Mouse (Mus musculus) hindbrain, postnatal 0 days (tissue): ENCODE data around the gene Emc1. TPM values are rescaled to one million over a fixed set of nuclear protein-coding genes. Genes with fewer than 3 reads are reported as not detected.

Experiments
- ATAC-seq: fragments of 200-750 bp; cut with Nextera tagmentation; 2 replicates; pipeline ENCODE4 v1.8.0; 2017; ENCODE audit warnings: mild to moderate bottlenecking, moderate TSS enrichment, moderate library complexity
- DNase-seq: peaks from one replicate; pipeline ENCODE4 v3.0.0-alpha.2; 2015; ENCODE audit warnings: low spot score
- H3K27ac ChIP-seq: fragments of 300-500 bp; sonication (generic); 2 replicates; pipeline ENCODE4 v1.5.1; 2014; ENCODE audit warnings: mild to moderate bottlenecking
- H3K27me3 ChIP-seq: fragments of 300-500 bp; sonication (generic); 2 replicates; pipeline ENCODE4 v1.6.1; 2014; ENCODE audit warnings: low read length, mixed read lengths; ENCODE audit not compliant: insufficient read depth
- H3K36me3 ChIP-seq: fragments of 300-500 bp; sonication (generic); 2 replicates; pipeline ENCODE4 v1.6.1; 2014; ENCODE audit warnings: low read length, mixed read lengths; ENCODE audit not compliant: insufficient read depth
- H3K4me1 ChIP-seq: fragments of 300-500 bp; sonication (generic); 2 replicates; pipeline ENCODE4 v1.6.1; 2014; ENCODE audit warnings: antibody characterized with exemption, low read length, mixed read lengths; ENCODE audit not compliant: insufficient read depth
- H3K4me2 ChIP-seq: fragments of 300-500 bp; sonication (generic); 2 replicates; pipeline ENCODE4 v1.6.1; 2014; ENCODE audit warnings: low read depth, mild to moderate bottlenecking, low read length, moderate library complexity, mixed read lengths
- H3K4me3 ChIP-seq: fragments of 300-500 bp; sonication (generic); 2 replicates; pipeline ENCODE4 v1.5.1; 2014; ENCODE audit warnings: low read length
- H3K9ac ChIP-seq: fragments of 300-500 bp; sonication (generic); replicated peaks from 2 replicates; pipeline ENCODE4 v1.6.1; 2014; ENCODE audit warnings: mild to moderate bottlenecking, low read length, moderate library complexity, mixed read lengths
- H3K9me3 ChIP-seq: fragments of 300-500 bp; sonication (generic); 2 replicates; pipeline ENCODE4 v1.6.1; 2016; ENCODE audit warnings: low read length, mixed read lengths
- CTCF ChIP-seq: IDR thresholded peaks from 2 replicates; pipeline ENCODE4 v1.5.1; 2016; ENCODE audit warnings: antibody characterized with exemption, control low read depth, low read depth
- WGBS: fragments of 180-500 bp; shearing (Covaris S2); extraction: QIAGEN DNeasy Blood & Tissue Kit; methylation state at CpG from one replicate; pipeline ENCODE4 v1.1.7; 2014; 5-methylcytosine and 5-hydroxymethylcytosine counted together
- polyA plus RNA-seq: library from polyadenylated mRNA; unstranded; fragments of >200 nt; fragmentation: Nextera tagmentation; extraction: Ambion mirVana; gene quantifications from 2 replicates; pipeline ENCODE4 v1.2.1, GENCODE M21; 2015
- total RNA-seq: library from RNA; depleted of rRNA; stranded (reverse); fragments of >200 nt; gene quantifications from 2 replicates; pipeline ENCODE4 v1.2.3, GENCODE M21; 2014

Gene Emc1
- total and polyA plus RNA-seq, 2 experiments from 2014 or later, result 41.3 to 71.0 TPM

DNA sequence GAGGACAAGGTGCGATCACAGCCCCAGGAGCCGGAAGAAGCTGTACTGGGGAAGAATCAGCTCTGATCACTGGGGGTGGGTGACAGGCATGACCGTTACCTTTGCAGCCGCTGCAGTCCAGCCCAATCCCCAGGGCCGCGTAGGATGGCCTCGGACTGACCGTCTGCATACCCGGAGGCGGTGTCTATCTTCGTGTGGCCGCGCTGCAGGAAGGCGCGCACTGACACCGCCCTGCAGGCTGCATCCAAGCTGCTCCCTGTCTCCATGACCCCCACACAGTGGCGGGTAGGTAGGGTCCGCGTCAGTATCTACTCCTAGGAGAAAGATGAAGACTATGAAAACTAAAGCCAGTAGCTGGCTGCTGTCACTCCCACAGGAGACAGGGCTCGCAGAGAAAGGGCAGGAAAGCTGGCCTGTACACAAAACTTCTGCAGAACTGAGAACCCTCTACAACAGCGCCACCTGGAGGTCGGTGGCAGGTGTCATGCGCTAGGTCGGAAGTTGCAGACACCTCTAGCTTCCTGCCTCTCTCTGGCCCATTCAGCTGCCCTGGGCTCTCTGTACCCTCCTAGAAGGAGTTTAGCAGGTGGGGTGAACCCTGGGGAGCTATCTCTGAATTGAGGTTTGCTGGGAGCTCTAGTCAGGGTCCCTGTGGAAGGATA, 15.4 kb upstream of the Emc1 start:
- Histone ChIP-seq H3K4me2 (peak overlapping the region; percentile 37), H3K4me3 (no peak overlapping the region), H3K36me3 (no peaks in the 10 kb centered on the region), H3K9ac (no peak overlapping the region), H3K9me3 (no peaks in the 10 kb centered on the region), H3K4me1 (no peaks in the 10 kb centered on the region), H3K27me3 (no peaks in the 10 kb centered on the region), H3K27ac (no peak overlapping the region)
- ATAC-seq (no peak), DNase-seq (peak; percentile 87)
- peak; percentile 86 for TF ChIP-seq CTCF
- WGBS, result 33% methylated on average over 24 of the region's 24 CpGs

DNA sequence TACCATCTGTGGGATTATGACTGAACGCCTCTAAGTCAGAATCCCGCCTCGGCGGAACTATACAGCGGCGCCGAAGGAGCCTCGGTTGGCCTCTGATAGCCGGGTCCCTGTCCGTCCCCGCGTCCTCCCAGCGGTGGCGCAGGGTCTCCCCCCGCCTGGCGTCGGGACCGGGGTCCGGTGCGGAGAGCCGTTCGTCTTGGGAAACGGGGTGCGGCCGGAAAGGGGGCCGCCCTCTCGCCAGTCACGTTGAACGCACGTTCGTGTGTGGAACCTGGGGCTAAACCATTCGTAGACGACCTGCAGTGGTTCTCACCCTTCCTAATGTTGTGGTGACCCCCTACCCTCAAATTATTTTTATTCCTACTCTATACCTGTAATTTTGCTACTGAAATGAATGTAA, 14.2 kb upstream of the Emc1 start:
- Histone ChIP-seq H3K4me1 (no peaks in the 10 kb centered on the region), H3K27ac (no peak overlapping the region), H3K27me3 (no peaks in the 10 kb centered on the region), H3K36me3 (no peaks in the 10 kb centered on the region), H3K9me3 (no peaks in the 10 kb centered on the region), H3K4me2 (no peak overlapping the region), H3K9ac (no peak overlapping the region), H3K4me3 (no peak overlapping the region)
- no peak for TF ChIP-seq CTCF
- ATAC-seq (no peak), DNase-seq (no peak)
- WGBS, result 59% methylated on average over 33 of the region's 33 CpGs

DNA sequence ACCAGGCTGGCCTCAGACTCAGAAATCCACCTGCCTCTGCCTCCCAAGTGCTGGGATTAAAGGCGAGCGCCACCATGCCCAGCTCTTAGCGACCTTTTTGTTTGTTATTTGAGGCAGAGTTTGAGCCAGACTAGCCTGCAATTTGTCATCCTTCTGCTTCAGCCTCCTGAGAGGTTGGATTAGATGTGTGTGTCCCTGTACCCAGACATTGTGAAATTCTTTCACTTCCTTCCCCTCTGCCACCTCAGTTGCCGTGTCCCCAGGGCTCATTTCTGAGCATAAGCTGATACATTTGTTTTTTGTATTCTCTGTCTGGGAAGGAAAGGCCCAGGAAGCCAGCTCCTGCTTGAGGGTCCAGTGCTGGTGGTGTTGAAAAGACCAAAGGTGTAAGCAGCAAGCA, 11.6 kb upstream of the Emc1 start:
- no peaks in the 10 kb centered on the region for H3K36me3 ChIP-seq
- TF ChIP-seq CTCF, result no peak
- no peaks in the 10 kb centered on the region for H3K9me3 ChIP-seq
- H3K9ac ChIP-seq, result no peak overlapping the region
- WGBS, result 78% methylated on average over 4 of the region's 4 CpGs
- no peak overlapping the region for H3K27ac ChIP-seq
- no peak for ATAC-seq
- DNase-seq, result no peak
- H3K4me1 ChIP-seq, result no peaks in the 10 kb centered on the region
- no peak overlapping the region for H3K4me2 ChIP-seq
- no peak overlapping the region for H3K4me3 ChIP-seq
- H3K27me3 ChIP-seq, result no peaks in the 10 kb centered on the region

DNA sequence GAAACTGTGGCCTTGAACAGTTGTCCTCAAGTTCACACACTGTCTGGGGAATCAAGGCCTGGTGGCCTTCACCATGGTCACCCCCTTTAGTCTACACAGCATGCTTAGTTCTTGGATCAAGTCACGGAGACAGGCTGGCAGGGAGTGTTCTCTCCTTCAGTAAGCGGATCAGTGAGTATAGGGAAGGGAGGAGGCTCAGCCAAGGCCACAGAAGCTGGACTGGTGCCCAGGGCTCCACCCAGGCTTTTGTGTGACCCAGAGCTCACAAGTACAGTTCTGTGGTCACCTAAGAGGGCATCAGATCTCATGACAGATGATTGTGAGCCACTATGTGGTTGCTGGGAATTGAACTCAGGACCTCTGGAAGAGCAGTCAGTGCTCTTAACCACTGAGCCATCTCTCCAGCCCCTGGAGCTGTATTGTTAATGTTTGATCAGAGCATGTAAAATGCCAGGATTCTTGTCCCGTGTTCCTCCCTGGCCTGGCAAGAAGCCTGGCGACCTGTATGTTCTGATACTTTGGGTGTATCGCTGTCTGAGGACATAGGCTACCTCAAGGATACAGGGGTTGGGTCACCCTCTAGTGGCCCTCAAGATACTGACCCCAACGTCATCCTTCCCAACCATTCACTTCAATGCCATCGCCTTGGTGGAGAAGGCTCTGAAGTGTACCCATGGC, 10.7 kb upstream of the Emc1 start:
- H3K27me3 ChIP-seq, result no peaks in the 10 kb centered on the region
- TF ChIP-seq CTCF, result no peak

DNA sequence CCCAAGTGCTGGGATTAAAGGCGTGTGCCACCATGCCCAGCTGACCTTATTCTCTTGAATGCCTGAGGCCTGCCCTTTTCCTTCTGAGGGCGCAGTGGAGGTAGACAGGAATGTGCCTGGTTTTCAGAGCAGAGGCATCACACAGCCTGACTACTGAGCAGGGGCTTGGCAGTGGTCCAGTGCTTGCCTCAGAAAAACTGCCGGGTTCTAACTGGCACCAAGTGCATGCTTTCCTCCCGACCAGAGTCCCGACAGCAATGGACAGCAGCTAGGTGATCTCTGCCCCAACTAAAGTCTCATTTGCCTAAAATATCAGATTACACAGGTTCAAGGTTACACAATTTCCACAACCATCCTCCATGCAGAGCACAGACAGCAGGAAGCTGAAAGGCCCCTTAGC, 8.7 kb upstream of the Emc1 start:
- H3K4me2 ChIP-seq, result no peak overlapping the region
- no peak for TF ChIP-seq CTCF

More for the DNA sequence above, 10.7 kb upstream of the Emc1 start:
- no peak for ATAC-seq
- DNase-seq, result no peak
- H3K9me3 ChIP-seq, result no peaks in the 10 kb centered on the region
- no peak overlapping the region for H3K4me3 ChIP-seq
- H3K4me1 ChIP-seq, result no peaks in the 10 kb centered on the region
- H3K9ac ChIP-seq, result no peak overlapping the region
- H3K36me3 ChIP-seq, result 0 out of 2 replicates have a peak, but pooled peaks cover 6% of the 10 kb centered on the region
- 76% methylated on average over 7 of the region's 7 CpGs for WGBS
- H3K4me2 ChIP-seq, result no peak overlapping the region
- H3K27ac ChIP-seq, result no peak overlapping the region

DNA sequence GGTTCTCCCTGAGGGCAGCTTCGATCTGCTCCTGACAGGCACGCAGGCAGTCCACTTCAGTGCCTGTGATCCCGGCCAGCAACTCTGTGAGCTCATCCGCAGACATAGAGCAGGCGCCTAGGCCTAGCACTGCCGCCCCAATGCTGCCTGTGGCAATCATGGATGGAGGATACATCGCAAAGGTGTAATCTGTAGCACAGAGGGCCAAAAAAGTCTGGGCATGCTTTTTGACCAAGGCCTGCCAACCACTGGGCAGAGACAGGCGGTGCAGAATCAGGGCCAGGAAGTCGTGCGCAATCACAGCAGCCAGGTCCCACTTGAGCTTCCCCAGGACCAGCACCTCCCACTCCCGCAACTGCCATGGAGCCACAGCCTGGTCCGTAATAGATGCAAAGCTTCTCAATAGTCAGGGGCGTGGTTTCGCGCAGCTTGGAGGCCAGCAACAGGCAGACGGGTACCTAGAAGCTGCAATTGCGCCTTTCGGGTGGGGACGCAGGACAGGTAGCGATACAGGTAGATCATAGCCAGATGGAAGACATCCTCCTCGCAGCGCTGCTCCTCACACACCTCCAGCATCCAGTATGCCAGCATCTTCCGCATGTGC, 6.9 kb upstream of the Emc1 start:
- Histone ChIP-seq H3K27ac (no peak overlapping the region), H3K4me3 (no peak overlapping the region), H3K4me2 (no peak overlapping the region), H3K36me3 (peaks cover 26% of the 10 kb centered on the region), H3K9ac (no peak overlapping the region), H3K9me3 (no peaks in the 10 kb centered on the region), H3K27me3 (no peaks in the 10 kb centered on the region), H3K4me1 (no peaks in the 10 kb centered on the region)
- WGBS, result 78% methylated on average over 23 of the region's 23 CpGs
- TF ChIP-seq CTCF, result no peak
- no peak for ATAC-seq
- DNase-seq, result no peak

More for the DNA sequence above, 8.7 kb upstream of the Emc1 start:
- Histone ChIP-seq H3K27ac (no peak overlapping the region), H3K4me1 (no peaks in the 10 kb centered on the region), H3K27me3 (no peaks in the 10 kb centered on the region), H3K9me3 (no peaks in the 10 kb centered on the region), H3K9ac (no peak overlapping the region), H3K36me3 (peaks cover 16% of the 10 kb centered on the region), H3K4me3 (no peak overlapping the region)
- DNase-seq, result peak; percentile 62
- ATAC-seq, result peak; percentile 28; the same call in 1 of the 2 replicates
- 48% methylated on average over 5 of the region's 5 CpGs for WGBS
